Mouse (Mus musculus): ENCODE data around the gene Elmsan1.

Gene Elmsan1

DNA sequence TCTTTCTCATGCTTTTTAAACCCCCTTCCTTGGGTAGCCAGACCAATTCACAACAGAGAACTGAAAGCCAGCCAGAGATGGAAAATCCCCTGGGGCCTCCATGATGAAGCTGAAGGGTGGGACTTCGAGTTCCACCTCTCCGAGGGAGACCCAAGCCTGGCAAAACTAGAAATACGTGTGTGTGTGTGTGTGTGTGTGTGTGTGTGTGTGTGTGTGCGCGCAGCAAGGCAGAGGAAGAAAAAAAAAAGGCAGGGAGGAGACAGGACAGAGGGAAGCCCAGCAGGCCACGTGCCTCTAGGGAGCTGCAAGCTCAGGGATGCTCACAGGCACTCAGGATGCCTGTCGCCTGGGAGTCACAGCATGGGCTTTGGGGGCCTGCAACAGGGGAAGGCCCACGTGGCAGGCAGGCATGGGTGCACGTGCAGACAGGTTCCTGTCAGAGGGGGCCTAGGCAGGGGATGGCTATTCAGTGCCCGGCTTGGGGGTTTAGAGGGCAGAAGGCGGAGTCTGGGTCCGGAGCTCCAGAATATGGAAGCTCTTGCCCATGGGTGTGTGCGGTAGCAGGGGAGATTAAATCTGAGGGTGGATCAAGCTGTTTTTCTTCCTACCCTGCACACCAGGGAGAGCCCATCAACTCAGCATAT is 42.4 kb downstream of the Elmsan1 start:
- WGBS: 12% methylated on average over 13 of the region's 13 CpGs

DNA sequence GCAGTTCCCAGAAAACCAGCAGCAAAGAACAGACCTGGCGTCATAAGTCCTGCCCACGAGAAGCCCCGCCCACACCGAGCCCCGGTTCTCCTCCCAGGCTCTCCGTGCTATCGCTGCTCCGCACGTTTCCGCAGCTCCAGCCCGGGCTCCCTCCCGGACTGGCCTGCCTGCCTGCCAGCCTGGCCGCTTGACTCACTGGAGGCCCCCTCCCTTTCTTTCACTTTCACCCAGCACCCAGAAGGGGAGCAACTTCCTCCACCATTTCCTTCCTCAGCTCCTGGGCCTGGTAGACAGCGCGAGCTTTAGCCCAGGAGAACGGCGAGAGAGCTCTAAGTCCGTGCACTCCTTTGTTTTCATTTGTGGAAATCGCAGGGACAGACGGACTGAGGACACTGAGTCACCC is 43.0 kb downstream of the Elmsan1 start:
- WGBS: 1% methylated on average over 20 of the region's 20 CpGs

DNA sequence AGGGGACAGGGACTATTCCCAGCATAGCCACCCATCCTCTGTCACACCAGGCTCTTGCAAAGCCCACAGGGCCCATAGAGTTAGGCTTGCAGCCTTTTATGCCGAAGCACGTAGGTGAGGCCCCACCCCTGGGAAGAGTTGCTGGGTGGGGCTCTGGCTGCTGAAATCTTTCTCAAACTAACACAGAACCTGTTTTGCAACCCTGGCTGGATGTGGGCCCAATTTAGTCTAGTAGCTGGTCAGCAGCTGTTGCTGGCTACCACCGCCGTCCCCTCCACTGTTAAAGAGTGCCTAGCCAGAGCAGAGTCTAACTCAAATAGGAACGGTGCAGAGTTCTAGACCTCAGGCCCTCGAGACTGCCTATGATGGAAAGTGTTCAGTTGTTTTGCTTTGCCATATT is 43.8 kb downstream of the Elmsan1 start:
- WGBS: 76% methylated on average over 6 of the region's 6 CpGs

DNA sequence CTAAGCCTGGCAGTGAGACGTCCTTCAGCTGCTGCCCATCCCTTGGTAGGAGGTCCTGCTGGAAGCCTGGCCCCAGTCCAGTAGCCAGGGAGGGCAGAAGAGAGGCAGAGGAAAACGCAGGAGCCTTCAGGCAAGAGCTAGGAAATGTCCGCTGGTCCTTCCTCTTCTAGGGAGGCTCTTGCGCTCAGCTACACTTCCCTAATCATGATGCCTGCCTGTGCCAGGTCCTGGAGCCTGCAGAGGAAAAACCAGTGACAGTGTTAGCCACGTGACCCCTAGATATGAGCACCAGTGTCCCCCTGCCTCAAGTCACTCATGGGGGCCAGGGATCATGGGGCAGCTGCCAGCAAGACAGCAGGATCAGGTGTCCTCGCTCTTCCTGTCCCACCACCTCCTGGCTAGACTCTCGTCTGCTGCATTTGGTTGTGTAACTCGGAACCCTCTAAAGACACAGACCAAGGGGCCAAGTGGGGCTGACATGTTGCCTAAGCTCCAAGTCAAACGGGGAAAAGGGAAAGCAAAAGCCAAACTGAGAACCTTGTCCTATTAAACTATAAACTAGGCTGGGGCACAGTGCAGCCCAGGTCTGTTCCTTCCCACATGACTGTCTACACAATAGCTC is 44.4 kb downstream of the Elmsan1 start:
- 70% methylated on average over 9 of the region's 9 CpGs for WGBS

DNA sequence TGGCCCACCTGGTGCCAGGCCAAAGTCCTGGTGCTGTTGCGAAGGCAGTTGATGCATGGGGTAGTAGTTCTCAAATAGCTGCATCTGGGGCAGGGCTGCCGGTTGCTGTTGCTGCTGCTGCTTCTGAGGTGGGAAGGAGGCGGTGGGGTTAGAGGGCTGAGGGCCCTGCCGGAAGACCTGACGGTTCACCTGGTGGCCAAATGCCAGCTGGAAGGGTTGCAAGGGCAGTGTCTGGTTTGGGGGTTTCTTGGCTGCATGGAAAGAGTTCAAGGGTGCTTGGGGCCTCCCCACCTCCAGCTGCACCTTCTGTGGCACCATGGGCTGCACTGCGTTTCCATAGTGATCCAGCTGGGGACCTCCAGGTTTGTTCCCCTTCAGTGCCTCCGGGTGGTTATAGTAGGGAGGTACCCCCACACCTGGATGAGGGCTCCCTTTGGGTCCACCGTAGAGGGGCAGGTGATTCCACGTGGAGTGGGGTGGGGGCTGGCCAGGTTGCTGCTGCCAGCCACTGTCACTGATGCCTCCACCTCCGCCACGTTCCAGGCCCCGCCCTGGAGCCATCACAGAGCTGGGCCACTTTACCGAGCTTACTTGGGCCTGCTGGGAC is 45.3 kb downstream of the Elmsan1 start:
- 90% methylated on average over 13 of the region's 13 CpGs for WGBS

DNA sequence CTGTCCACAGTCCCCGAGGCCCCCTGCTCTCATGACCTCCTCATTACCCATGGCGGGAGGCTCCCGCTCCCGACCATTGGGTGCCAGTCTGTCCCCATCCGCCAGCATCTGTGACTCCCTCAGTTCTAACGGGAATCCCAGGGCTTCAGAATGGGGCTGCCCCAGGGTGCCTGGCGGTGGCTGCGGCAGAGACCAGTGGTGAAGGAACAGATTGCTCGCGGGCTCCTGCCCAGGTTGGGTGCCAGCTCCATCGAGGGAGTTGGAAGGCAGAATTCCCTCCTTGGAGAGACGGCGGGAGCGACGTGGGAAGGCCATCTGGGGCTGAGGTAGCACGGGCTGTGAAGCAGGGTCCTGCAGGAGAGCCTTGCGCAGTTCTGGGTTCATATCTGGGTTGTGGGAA is 45.8 kb downstream of the Elmsan1 start:
- 68% methylated on average over 17 of the region's 17 CpGs for WGBS

DNA sequence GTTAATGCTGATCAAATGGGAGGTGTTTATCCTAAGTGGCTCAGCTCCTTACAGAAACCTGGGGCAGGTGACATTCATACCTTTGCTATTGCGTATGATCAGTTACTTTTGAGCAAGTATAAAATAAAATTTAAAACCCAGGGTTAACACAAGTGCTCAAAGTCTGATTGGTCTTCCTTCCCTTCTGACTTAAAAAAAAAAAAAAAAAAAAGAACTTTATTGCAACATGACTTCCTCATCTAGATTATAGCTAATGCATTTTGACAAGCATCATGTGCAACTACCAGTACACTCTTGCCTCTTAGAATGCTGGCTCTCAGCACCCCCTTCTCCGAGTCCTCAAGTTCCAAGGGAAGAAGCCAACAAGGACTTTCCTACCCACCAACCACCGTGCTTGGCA is 46.5 kb downstream of the Elmsan1 start:
- 96% methylated on average over 3 of the region's 3 CpGs for WGBS

DNA sequence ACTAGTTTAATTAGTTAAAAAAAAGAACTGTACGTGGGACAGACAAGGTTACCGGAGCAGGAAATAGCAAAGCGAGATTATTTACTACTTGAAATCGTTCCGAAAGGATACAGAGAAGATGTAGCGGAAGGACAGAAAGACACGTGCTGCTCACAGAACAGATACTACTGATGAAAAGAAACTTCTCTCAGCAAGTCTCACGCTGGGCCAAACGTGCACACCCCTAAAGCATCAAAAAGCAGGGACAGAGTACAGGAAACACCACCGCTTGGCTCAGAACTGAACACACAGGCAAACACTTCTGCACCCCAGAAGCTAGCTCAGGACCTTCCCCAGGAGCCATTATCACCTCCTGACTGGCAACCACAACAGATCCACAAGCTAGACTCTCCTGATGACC is 48.1 kb downstream of the Elmsan1 start:
- 77% methylated on average over 10 of the region's 10 CpGs for WGBS

DNA sequence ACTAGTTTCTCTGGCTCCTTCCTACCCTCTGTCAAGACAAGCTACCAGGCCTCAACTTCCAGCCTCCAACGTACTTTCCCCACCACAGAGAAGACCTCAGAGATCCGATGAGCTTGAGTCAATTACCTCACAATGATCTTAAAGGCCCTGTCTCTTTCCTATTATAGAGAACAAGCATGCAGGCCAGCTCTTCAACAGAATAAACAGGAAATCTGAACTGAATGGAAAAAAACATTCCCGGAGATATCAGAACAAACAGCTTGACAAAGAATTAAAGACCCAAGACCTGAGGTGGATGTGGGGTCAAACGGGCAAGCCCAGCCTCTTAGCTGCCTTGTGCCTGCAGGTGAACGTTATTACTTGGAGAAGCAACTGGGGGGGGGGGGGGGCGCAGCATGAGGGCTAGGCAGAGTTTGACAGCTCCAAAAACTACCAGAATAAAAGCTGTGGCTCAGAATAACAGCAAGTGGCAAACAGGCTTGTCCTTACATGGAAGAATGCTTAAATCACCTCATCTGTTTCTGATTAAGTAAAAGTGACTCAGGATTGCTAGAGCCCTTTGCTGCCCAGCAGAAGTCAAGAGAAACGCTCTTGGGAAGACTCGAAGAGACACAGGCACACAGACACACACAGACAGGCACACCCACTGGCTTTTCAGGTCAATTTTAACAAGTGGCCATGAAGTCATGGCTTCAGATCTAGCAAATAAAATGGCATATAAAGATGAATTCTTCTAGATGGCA is 52.9 kb downstream of the Elmsan1 start:
- 54% methylated on average over 8 of the region's 8 CpGs for WGBS

DNA sequence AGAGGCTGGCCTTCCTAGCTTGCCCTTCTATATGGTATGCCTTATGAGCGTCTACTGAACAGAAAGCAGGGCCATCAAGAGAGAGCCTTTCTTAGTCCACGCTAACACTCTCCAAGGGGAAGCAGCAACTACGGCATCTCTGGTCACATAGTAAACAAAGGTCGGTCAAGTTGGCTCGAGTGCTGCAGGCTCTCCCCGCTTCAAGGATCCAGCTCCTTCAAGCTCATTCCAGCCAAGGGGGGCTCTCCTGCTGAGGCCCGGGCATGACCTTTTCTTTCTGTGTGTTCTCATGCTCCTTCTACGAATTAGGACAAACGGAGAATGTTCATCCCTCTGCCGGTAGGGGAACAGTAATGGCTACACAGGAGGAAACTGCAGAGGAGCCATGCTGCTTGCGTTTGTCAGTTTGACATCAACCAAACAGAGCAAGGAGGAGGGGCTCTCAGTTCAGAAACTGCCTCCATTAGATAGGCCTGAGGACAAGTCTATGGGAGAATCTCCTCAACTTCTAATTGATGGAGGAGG is 55.0 kb downstream of the Elmsan1 start:
- WGBS: 86% methylated on average over 11 of the region's 11 CpGs

DNA sequence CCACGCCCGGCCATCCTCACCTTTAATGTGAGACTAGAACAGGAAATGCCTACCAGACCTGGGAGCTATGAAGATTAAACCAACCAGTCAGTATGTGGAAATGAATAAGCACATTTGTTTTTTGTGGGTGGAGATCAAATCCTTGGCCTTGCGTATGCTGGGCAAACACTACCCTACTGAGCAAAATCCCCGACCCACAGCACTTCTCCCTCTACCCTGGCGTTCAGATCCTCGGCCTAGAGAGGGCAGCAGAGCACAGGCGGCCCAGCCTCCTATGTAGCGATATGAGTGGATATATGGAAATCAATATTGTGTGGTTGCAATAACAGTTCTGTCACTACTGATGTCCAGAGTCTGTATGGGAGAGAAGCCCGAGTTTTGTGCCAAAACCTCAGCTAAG is 55.5 kb downstream of the Elmsan1 start:
- 87% methylated on average over 9 of the region's 9 CpGs for WGBS

DNA sequence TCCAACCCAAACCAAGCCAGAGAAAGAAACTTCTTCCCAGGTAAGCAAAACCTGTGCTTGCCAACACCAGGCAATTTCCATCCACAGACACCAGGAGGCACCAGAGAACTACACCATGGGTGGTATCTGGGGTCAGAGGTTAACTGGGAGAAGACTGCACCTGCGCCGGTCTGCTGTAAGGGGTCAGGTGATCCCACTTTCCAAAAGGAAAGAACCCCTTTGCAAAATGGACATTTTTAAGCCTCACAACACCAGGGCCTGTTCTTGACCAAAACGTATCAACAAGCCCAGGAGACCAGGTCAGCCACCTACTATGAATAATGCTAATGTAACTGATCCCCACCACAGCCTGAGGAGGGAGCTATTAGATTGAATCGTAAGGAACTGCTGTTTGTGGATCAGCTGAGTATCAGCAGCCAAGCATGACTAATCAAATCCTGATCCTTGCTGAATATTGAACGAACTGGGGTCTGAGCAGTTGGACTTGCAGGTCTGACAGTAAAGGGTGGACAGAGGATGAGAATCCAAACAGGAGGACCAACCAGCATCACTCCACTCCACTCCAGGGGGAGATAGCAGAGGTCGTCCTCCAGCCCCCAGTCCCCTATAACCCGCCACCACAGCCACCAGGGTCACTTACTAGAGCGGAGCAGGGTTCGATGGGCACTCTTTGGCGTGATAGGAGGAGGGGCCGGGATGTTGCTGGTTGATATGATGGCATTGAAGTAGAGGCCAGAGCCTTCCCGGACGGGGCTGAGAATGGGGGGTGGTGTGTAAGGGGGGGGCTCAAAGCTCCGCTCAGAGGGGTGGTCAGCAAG is 56.9 kb downstream of the Elmsan1 start:
- 81% methylated on average over 14 of the region's 14 CpGs for WGBS

DNA sequence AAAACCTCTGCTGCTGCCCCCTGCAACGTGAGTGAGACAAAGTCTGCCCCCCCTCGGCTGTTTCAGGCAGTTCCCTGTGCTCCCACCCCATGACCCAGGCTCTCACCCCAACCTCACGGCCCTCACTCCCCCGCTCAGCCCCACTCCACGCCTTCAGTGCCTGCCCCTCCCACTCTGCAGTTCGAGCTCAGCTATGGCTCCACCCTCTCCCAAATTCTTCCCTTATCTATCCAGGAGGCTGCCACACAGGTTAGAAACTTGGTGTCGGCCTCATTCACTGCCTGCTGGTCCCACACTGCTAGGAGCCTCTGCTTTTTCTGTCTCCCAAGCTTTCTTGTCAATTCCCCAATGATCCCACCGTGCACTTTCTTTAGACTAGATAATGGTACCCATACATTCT is 57.6 kb downstream of the Elmsan1 start:
- 85% methylated on average over 8 of the region's 8 CpGs for WGBS

DNA sequence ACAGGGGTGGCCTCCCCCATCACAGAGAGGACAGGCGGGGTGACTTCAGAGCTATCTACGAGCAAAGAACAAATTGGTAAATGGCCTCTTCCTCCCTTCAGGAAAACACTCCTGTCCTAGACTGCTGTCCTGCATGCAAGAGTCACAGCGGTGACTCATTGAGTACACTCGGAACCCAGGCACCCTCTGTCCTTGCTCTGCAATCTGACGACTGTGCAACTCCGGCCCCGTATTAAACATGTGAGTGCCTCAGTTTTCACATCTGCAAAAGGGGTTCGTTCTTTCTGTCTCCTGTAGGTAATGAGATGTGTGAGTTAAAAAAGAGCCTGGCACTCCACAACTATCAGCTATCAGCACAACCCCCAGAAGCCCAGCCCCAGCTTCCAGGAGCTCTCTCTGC is 58.2 kb downstream of the Elmsan1 start:
- WGBS: 96% methylated on average over 8 of the region's 8 CpGs

DNA sequence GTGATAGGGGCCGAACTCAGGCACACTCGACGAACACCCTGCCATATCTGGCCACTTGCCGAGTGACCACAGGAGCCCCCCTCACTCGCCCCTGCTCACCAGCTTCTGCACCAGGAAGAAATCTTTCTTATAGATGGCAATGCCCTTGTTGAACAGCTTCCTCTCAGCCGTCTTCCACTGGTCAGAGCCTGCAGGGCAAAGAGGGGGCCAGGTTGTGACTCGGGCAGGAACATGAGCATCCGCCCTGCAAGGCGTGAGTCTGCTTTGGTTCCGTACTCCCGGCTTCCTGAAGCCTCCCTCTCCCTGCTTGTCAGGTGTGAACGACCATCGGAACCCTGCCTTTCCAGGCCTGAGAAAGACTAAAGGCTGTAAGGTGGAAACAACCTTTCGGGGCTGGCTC is 60.5 kb downstream of the Elmsan1 start:
- 93% methylated on average over 14 of the region's 14 CpGs for WGBS

DNA sequence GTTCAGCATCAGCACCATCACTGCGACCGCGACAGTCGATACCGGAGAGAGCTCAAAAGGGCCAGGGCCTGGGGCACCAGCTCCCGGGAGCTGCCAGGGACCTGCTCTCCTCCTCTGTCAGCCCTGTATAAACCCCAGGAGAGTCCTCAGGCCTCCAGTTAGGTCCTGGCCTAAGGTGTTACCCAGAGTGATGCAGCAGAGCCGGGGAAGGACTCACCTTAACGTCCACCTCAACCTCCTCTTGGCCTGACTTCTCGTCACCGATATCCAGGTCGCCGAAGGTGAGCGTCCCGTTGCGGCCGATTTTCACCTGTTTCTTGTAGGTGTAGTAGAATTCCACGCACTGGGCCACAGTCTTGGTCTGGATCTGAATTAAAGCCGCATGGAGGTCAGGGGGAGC is 62.5 kb downstream of the Elmsan1 start:
- 95% methylated on average over 18 of the region's 18 CpGs for WGBS

DNA sequence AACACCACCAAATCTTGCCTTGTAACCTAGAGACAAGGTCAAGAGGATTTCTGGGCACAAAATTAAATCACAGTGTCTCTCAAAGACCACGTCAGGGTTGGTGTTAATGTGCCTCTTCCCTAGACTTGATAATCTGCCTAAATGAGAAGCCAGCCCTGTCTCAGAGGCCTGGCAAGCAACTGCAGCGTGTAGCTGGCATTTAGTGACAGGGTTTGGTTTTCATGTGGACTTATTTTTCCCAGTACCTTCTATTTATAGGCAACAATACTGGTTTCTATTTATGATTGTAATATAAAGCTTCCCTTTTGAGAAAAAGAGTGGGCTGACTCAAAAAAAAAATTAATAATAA is 63.2 kb downstream of the Elmsan1 start:
- WGBS: 55% methylated on average over 2 of the region's 2 CpGs

DNA sequence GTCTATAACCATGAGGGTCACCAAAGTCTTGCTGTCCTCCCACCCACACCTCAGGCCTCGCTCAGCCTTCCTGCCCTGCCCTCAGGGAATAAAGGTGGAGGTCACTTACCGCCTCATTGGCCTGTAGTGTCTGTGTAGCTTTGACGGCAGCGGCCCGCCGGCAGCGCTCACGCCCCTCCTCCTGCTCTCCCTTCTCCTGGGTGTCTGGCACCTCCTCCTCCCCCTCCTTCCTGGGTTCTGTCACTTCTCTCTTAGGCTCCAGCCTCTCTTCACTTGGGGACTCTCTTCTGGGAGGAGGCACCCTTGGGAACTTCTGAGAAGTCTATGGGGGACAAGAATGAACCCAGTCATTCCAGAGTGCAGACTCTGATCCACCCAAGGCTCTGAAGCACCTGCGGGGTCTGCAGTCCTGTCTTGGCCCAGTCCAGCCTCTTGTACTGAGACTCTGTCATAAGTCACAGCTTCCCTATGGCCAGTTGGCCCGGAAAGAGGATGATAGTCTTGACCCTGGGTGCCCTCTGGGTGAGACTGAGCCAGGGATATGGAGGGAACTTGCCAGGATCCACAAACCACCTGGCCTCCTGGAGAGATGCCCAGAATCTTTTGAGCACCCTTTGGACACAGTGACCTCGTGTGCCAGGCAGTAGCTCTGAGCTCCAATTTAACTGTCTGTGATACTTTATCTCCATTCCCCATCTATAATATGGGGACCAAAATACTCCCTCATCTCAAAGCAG is 63.7 kb downstream of the Elmsan1 start:
- 63% methylated on average over 11 of the region's 11 CpGs for WGBS

DNA sequence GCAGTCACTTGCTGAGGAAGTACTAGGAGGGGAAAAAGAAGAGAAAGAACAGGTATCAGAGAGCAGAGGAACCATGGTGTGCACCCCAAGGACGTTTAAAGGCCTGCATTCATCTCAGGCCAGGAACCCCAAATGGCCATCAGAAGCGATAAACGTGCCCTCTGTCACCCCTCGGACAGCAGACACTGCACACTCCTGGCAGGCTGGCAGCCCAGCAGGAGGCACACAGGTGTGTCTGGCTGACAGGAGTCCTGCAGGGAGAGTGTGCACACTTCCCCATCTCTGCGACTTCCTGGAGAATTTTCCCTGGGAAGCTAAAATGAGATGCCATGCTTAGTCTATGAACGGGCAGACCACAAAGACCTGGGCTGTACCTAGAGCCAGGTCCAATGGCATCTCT is 65.3 kb downstream of the Elmsan1 start:
- 90% methylated on average over 6 of the region's 6 CpGs for WGBS

DNA sequence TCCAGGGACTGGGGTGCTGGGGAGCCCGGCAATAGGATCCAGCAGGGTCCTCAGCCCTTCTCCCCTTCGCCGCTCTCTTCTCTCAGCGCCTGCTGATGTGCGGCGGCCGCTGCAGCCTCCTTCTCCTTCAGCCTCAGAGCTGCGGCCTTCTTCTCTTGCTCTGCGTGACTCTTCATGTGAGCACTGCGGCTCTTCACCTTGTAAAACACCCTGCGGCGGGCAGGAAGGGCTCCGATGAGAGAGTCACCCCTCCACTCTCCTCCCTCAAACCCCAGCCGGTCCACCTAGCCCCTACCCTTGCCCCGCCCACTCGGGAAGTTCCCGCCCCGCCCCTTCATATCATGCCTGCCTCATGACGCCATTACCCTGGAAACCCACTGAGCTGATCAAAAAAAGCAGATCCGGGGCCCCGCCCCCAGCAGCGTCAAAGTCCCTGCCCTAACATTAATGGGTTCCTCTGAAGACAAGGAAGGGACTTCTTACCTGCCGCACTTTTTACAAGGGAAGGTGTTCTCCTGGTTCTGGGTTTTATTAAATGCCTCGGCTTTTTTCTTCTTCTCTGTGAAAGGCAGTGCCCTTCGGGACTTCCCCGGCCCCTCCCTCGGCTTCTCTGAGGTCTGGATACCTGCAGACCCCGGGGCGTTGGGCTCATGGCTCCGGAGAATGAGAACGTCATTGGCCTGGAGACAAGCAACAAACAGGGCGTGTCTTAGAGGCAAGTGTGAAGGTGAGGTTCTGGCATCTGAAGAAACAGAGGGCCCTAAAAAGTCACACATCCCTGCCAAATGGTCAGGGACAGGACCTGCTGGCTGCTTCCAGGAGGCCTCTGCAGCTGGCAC is 66.1 kb downstream of the Elmsan1 start:
- WGBS: 77% methylated on average over 32 of the region's 32 CpGs
